Mouse (Mus musculus) lung, postnatal 0 days (tissue): Measurements from ENCODE around the gene Stx18.

Experiments
- CTCF ChIP-seq: IDR thresholded peaks from 2 replicates; pipeline ENCODE4 v1.5.1; 2016; ENCODE audit warnings: antibody characterized with exemption, mild to moderate bottlenecking
- EP300 ChIP-seq: IDR thresholded peaks from 2 replicates; pipeline ENCODE4 v1.6.1; 2016; ENCODE audit warnings: antibody characterized with exemption, mild to moderate bottlenecking, control low read depth

DNA sequence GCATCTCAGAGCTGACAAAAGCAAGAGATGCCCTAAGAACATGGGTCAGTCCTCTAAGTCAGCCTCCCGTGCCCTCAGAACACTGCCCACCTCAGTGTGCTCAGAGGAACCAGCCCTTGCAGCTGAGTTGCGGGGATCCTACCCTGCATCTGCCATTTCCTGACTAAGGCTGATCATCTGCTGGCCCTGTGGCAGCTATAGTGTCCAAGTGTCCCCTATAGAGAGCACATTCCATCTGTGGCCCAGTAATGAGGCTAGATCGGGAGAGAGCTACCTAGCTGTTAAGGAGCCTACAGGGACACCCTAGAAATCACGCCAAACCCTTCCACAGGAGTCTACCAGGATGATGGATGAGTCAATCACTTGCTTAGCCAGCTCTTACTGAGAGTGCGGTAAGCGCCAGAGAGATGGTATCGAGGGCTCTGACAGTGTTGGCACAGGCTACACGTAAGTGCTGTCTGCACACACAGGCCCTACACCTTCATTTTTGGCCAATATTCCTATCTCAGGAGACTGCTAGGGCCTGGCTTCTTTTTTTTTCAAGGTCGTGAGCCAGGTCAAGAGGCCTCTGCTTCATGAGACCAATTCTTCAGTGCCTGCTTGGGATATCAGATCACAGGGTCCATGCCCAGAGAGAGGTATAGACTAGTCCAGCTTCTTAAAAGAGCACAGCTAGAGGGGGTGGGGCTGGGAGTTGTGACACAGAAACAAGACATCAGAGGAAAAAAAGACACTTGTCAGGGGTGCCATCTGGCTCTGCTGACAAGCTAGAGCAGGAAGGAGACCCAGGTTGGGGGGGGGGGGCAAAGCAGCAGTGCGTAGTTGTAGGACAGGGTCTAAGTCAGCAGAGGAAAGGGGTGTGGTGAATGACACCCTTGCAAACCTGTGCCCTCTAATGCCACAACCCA lies 113.9 kb downstream of the Stx18 start:
- TF ChIP-seq CTCF (no peak), EP300 (no peak)
